In genomic region chr11:63413106-63413505, GRCm38 (mm10) we compare ENCODE assay signal across 8 mouse cellular contexts.
DNase-seq lines count a peak whose midpoint lies in the region; ATAC-seq lines count a peak whose summit lies in the region.

No protein-coding gene starts in this region.

- H3K4me3 ChIP-seq in heart, embryonic 13.5 days = peak overlapping the region; percentile 46
- peak overlapping the region; percentile 33 for H3K4me3 ChIP-seq in forebrain, embryonic 16.5 days (replicated peaks; ENCODE audit: low read length)
- peak overlapping the region; percentile 43 for H3K4me3 ChIP-seq in limb, embryonic 10.5 days
- peak overlapping the region; percentile 22 for H3K4me3 ChIP-seq in midbrain, embryonic 16.5 days (ENCODE audit: low read depth, low read length)

- H3K9me3 ChIP-seq in heart, embryonic 13.5 days = no peaks in the 10 kb centered on the region
- no peaks in the 10 kb centered on the region for H3K9me3 ChIP-seq in forebrain, embryonic 16.5 days (ENCODE audit: control insufficient read depth, low read length)
- no peaks in the 10 kb centered on the region for H3K9me3 ChIP-seq in limb, embryonic 10.5 days (replicated peaks)
- no peaks in the 10 kb centered on the region for H3K9me3 ChIP-seq in midbrain, embryonic 16.5 days (replicated peaks; ENCODE audit: control insufficient read depth, low read length, poor library complexity, severe bottlenecking)

- intact Hi-C loops in heart, postnatal 10 days (cut with DNase I) = no loop called here

- H3K4me1 ChIP-seq in heart, embryonic 13.5 days = peaks cover 17% of the 10 kb centered on the region
- peaks cover 14% of the 10 kb centered on the region for H3K4me1 ChIP-seq in forebrain, embryonic 16.5 days (replicated peaks; ENCODE audit: control insufficient read depth, insufficient read depth, low read length)
- H3K4me1 ChIP-seq in limb, embryonic 10.5 days = peaks cover 15% of the 10 kb centered on the region
- peaks cover 17% of the 10 kb centered on the region for H3K4me1 ChIP-seq in midbrain, embryonic 16.5 days (ENCODE audit: control insufficient read depth, insufficient read depth, low read length)

- WGBS in heart, embryonic 13.5 days = 16% methylated on average over 13 of the region's 13 CpGs
- WGBS in forebrain, embryonic 16.5 days = 9% methylated on average over 13 of the region's 13 CpGs
- 18% methylated on average over 13 of the region's 13 CpGs for WGBS in limb, embryonic 10.5 days
- WGBS in midbrain, embryonic 16.5 days = 5% methylated on average over 13 of the region's 13 CpGs

- no peaks in the 10 kb centered on the region for H3K27me3 ChIP-seq in heart, embryonic 13.5 days (replicated peaks)
- H3K27me3 ChIP-seq in forebrain, embryonic 16.5 days (replicated peaks; ENCODE audit: control insufficient read depth, insufficient read depth, low read length) = peaks cover 15% of the 10 kb centered on the region
- H3K27me3 ChIP-seq in limb, embryonic 10.5 days (ENCODE audit: low read depth, poor library complexity, severe bottlenecking) = peaks cover 38% of the 10 kb centered on the region
- peaks cover 2% of the 10 kb centered on the region; the same call in 1 of the 2 replicates for H3K27me3 ChIP-seq in midbrain, embryonic 16.5 days (ENCODE audit: control insufficient read depth, insufficient read depth, low read depth, low read length)

- peak overlapping the region; percentile 73 for H3K4me2 ChIP-seq in heart, embryonic 13.5 days
- peak overlapping the region; percentile 58 for H3K4me2 ChIP-seq in forebrain, embryonic 16.5 days (ENCODE audit: low read length)
- H3K4me2 ChIP-seq in midbrain, embryonic 16.5 days (ENCODE audit: low read length) = peak overlapping the region; percentile 50

- H3K27ac ChIP-seq in heart, embryonic 13.5 days (replicated peaks) = no peak overlapping the region
- no peak overlapping the region for H3K27ac ChIP-seq in forebrain, embryonic 16.5 days (ENCODE audit: low read length)
- no peak overlapping the region for H3K27ac ChIP-seq in limb, embryonic 10.5 days
- H3K27ac ChIP-seq in midbrain, embryonic 16.5 days (ENCODE audit: low read length) = no peak overlapping the region

- no peaks in the 10 kb centered on the region for H3K36me3 ChIP-seq in heart, embryonic 13.5 days
- no peaks in the 10 kb centered on the region for H3K36me3 ChIP-seq in forebrain, embryonic 16.5 days (ENCODE audit: control insufficient read depth, insufficient read depth)
- H3K36me3 ChIP-seq in limb, embryonic 10.5 days = no peaks in the 10 kb centered on the region
- H3K36me3 ChIP-seq in midbrain, embryonic 16.5 days (ENCODE audit: control insufficient read depth, insufficient read depth, low read length) = no peaks in the 10 kb centered on the region

- peak overlapping the region; percentile 63 for H3K9ac ChIP-seq in heart, embryonic 13.5 days
- H3K9ac ChIP-seq in forebrain, embryonic 16.5 days (replicated peaks; ENCODE audit: low read depth, low read length) = no peak overlapping the region
- H3K9ac ChIP-seq in midbrain, embryonic 16.5 days (ENCODE audit: low read depth, low read length) = no peak overlapping the region

- DNase-seq in heart, postnatal 10 days = no peak
- no peak for DNase-seq in limb, embryonic 10.5 days (ENCODE audit: low spot score)
- DNase-seq in spleen, postnatal 36 days (ENCODE audit: low spot score in 2 of 2) = no peak
- no peak for DNase-seq in adrenal gland, postnatal 10 days
- DNase-seq in thymus, postnatal 36 days = no peak

- no peak for ATAC-seq in heart, embryonic 13.5 days (ENCODE audit: extremely low read depth, insufficient number of reproducible peaks, low FRiP score, low TSS enrichment)
- ATAC-seq in forebrain, embryonic 16.5 days = no peak
- no peak for ATAC-seq in midbrain, embryonic 16.5 days
